17 mouse cellular contexts compared by ENCODE assay signal in the genomic region with DNA sequence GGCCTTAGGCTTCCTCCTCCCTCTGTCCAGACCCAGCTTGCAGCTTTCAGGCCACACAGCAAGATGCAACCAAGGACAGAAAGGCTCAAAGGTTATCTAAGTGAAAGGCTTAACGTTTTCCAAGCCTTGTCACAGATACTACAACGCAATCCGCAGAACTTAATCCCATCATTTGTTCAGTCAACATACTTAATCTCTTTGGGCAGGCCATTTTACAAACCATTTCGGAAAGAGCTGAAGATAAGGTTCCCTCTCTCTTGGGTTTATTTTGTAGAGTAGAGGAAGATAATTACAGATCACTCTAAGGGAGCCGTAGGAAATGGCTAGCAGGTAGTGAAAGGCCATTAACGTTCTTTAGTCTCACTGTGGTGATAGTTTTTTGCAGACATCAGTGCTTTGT. TPM values are rescaled to one million over a fixed set of nuclear protein-coding genes. Genes with fewer than 3 reads are reported as not detected.
DNase-seq lines count a peak whose midpoint lies in the region; ATAC-seq and TF ChIP-seq lines count a peak whose summit lies in the region.
"Had no signal": no experiment of that assay in that cellular context is flagged by ENCODE, and none has a peak within 500 bp of the region (broad histone marks: within the 10 kb centered on the region; RNA-seq: fewer than 3 reads in every experiment).

No protein-coding gene starts in this region.

- no peak for ATAC-seq in liver, postnatal 0 days
- no peak for ATAC-seq in midbrain, embryonic 15.5 days (replicated peaks)
- ATAC-seq: forebrain, embryonic 16.5 days; hindbrain, postnatal 0 days had no signal

- no peaks in the 10 kb centered on the region for H3K27me3 ChIP-seq in kidney, adult 2 months (replicated peaks; ENCODE audit: control insufficient read depth, insufficient read depth, low read length)
- no peaks in the 10 kb centered on the region for H3K27me3 ChIP-seq in liver, postnatal 0 days (ENCODE audit: insufficient read depth, low read length)
- no peaks in the 10 kb centered on the region for H3K27me3 ChIP-seq in midbrain, embryonic 15.5 days (replicated peaks)
- H3K27me3 ChIP-seq: embryonic facial prominence, embryonic 12.5 days had no signal

- no peak overlapping the region for H3K4me3 ChIP-seq in kidney, adult 2 months (ENCODE audit: insufficient read depth, low read depth, low read length)
- no peak overlapping the region for H3K4me3 ChIP-seq in bone marrow, adult 2 months (replicated peaks; ENCODE audit: control insufficient read depth, low read depth, low read length)
- no peak overlapping the region for H3K4me3 ChIP-seq in cortical plate, adult 2 months (ENCODE audit: insufficient read depth, low read length)
- H3K4me3 ChIP-seq in liver, postnatal 0 days (ENCODE audit: low read depth, low read length): no peak overlapping the region
- no peak overlapping the region for H3K4me3 ChIP-seq in midbrain, embryonic 15.5 days
- H3K4me3 ChIP-seq: embryonic facial prominence, embryonic 12.5 days had no signal

- no peak for TF ChIP-seq EP300 in liver, postnatal 0 days (IDR thresholded peaks at IDR 0.05; ENCODE audit: low read depth)

- TF ChIP-seq CTCF in kidney, adult 2 months (conservative IDR thresholded peaks at IDR 0.05; ENCODE audit: insufficient read depth, insufficient read length, low read depth, low read length): no peak
- TF ChIP-seq CTCF in bone marrow, adult 2 months (IDR thresholded peaks at IDR 0.05; ENCODE audit: control insufficient read depth, insufficient read depth, low read length): no peak
- no peak for TF ChIP-seq CTCF in cortical plate, adult 2 months (IDR thresholded peaks at IDR 0.05; ENCODE audit: extremely low read depth, insufficient read depth, low read length)
- no peak for TF ChIP-seq CTCF in liver, postnatal 0 days (IDR thresholded peaks at IDR 0.05; ENCODE audit: low read depth)

- no peaks in the 10 kb centered on the region for H3K4me1 ChIP-seq in kidney, adult 2 months (ENCODE audit: control insufficient read depth, insufficient read depth, low read length)
- peaks cover 11% of the 10 kb centered on the region for H3K4me1 ChIP-seq in bone marrow, adult 2 months (ENCODE audit: control insufficient read depth, insufficient read depth, low read length)
- peaks cover 20% of the 10 kb centered on the region for H3K4me1 ChIP-seq in cortical plate, adult 2 months (ENCODE audit: control insufficient read depth, insufficient read depth, low read length)
- H3K4me1 ChIP-seq in liver, postnatal 0 days (ENCODE audit: insufficient read depth): peaks cover 25% of the 10 kb centered on the region
- H3K4me1 ChIP-seq in midbrain, embryonic 15.5 days: no peaks in the 10 kb centered on the region
- H3K4me1 ChIP-seq: embryonic facial prominence, embryonic 12.5 days had no signal

- H3K4me2 ChIP-seq in liver, postnatal 0 days (ENCODE audit: low read depth, low read length): peak overlapping the region; percentile 24
- H3K4me2 ChIP-seq in midbrain, embryonic 15.5 days: no peak overlapping the region
- H3K4me2 ChIP-seq: embryonic facial prominence, embryonic 12.5 days had no signal

- no peaks in the 10 kb centered on the region for H3K36me3 ChIP-seq in kidney, adult 2 months (ENCODE audit: control insufficient read depth, insufficient read depth, low read length)
- H3K36me3 ChIP-seq in liver, postnatal 0 days (replicated peaks; ENCODE audit: insufficient read depth, low read length): no peaks in the 10 kb centered on the region
- H3K36me3 ChIP-seq in midbrain, embryonic 15.5 days (replicated peaks): no peaks in the 10 kb centered on the region
- H3K36me3 ChIP-seq: embryonic facial prominence, embryonic 12.5 days had no signal

- 0 out of 2 replicates have a peak overlapping the region, but pooled peaks have one; percentile 36 for H3K27ac ChIP-seq in kidney, adult 2 months (ENCODE audit: insufficient read depth, low read depth, low read length)
- peak overlapping the region; percentile 90 for H3K27ac ChIP-seq in bone marrow, adult 2 months (ENCODE audit: control insufficient read depth, insufficient read depth, low read depth, low read length, poor library complexity)
- H3K27ac ChIP-seq in cortical plate, adult 2 months (ENCODE audit: insufficient read depth, low read length): peak overlapping the region; percentile 51; the same call in 1 of the 2 replicates
- H3K27ac ChIP-seq in liver, postnatal 0 days (ENCODE audit: low read depth): peak overlapping the region; percentile 79
- no peak overlapping the region for H3K27ac ChIP-seq in midbrain, embryonic 15.5 days
- H3K27ac ChIP-seq: embryonic facial prominence, embryonic 12.5 days; hindbrain, postnatal 0 days had no signal

- 81% methylated on average over 6 of the region's 6 CpGs for WGBS in kidney, adult 2 months
- 65% methylated on average over 6 of the region's 6 CpGs for WGBS in bone marrow, adult 2 months
- 37% methylated on average over 6 of the region's 6 CpGs for WGBS in liver, postnatal 0 days (ENCODE audit: insufficient replicate concordance)
- WGBS in midbrain, embryonic 15.5 days: 57% methylated on average over 6 of the region's 6 CpGs

- no peak overlapping the region for H3K9ac ChIP-seq in liver, postnatal 0 days (replicated peaks)
- no peak overlapping the region for H3K9ac ChIP-seq in midbrain, embryonic 15.5 days
- H3K9ac ChIP-seq: embryonic facial prominence, embryonic 12.5 days had no signal

- no peak for DNase-seq in kidney, adult 2 months
- DNase-seq in kidney, adult 18-20 months: no peak
- no peak for DNase-seq in liver, postnatal 0 days
- DNase-seq in layer of hippocampus, adult 9-10 months (ENCODE audit: low spot score): no peak
- DNase-seq: cerebellum, adult 11 months; kidney, adult 8-10 months; kidney, postnatal 25 days; layer of hippocampus, postnatal 36 days; lung, adult 2 months; thymus, postnatal 14 days had no signal

- no peaks in the 10 kb centered on the region for H3K9me3 ChIP-seq in liver, postnatal 0 days (ENCODE audit: low read length)
- no peaks in the 10 kb centered on the region for H3K9me3 ChIP-seq in midbrain, embryonic 15.5 days
- H3K9me3 ChIP-seq: embryonic facial prominence, embryonic 12.5 days; G1E had no signal

- no peak for TF ChIP-seq POLR2A in kidney, adult 2 months (IDR thresholded peaks at IDR 0.05; ENCODE audit: low read depth, low read length)
- TF ChIP-seq POLR2A in bone marrow, adult 2 months (IDR thresholded peaks at IDR 0.05; ENCODE audit: borderline replicate concordance, control insufficient read depth, low read depth, low read length): no peak
- no peak for TF ChIP-seq POLR2A in cortical plate, adult 2 months (IDR thresholded peaks at IDR 0.05; ENCODE audit: extremely low read depth, insufficient read depth, low read length)

RNA-seq across cellular contexts. Expression of a gene that starts 24.6 kb away (rescaled TPM):
- 5.1 and 9.0 TPM in 2 replicates for polyA plus RNA-seq in kidney, adult 2 months (2012; rRNA removed)
- 26.7 and 36.1 TPM in 2 replicates for polyA plus RNA-seq in bone marrow, adult 2 months (2011; ENCODE audit: insufficient read depth, insufficient read length, low replicate concordance, missing spikeins)
- polyA plus RNA-seq in cortical plate, adult 2 months (2012; rRNA removed): 70.2 and 70.3 TPM in 2 replicates
- 17.1 and 18.5 TPM in 2 replicates for polyA plus RNA-seq in liver, postnatal 0 days (2015; fragmentation: Nextera tagmentation; extraction: Ambion mirVana)
- 46.2 and 53.6 TPM in 2 replicates for polyA plus RNA-seq in midbrain, embryonic 15.5 days (2015; fragmentation: Nextera tagmentation; extraction: Ambion mirVana)
